Mouse (Mus musculus) bone marrow, adult 2 months (tissue): ENCODE data around the gene Prrg4. TPM values are rescaled to one million over a fixed set of nuclear protein-coding genes. Genes with fewer than 3 reads are reported as not detected.
"Not testable (repeated sequence)": the region's sequence is repeated elsewhere in the genome, so short reads cannot be mapped to it uniquely, and the experiment has no call there.

ENCODE experiments used
- H3K27ac ChIP-seq: fragments of 200-500 bp; 2 replicates; pipeline ENCODE4 v1.5.1; 2012; ENCODE audit warnings: low read depth, mild to moderate bottlenecking, control low read depth, inconsistent platforms, low read length; ENCODE audit not compliant: control insufficient read depth, poor library complexity, insufficient read depth
- H3K4me1 ChIP-seq: fragments of 200-500 bp; 2 replicates; pipeline ENCODE4 v1.6.1; 2011; ENCODE audit warnings: low read length; ENCODE audit not compliant: control insufficient read depth, insufficient read depth
- H3K4me3 ChIP-seq: fragments of 200-500 bp; replicated peaks from 2 replicates; pipeline ENCODE3; 2011; ENCODE audit warnings: mild to moderate bottlenecking, low read depth, low read length, control low read depth; ENCODE audit not compliant: control insufficient read depth
- CTCF ChIP-seq: fragments of 200-500 bp; IDR thresholded peaks from 2 replicates; pipeline ENCODE4 v1.5.1; 2011; ENCODE audit warnings: low read length, control low read depth; ENCODE audit not compliant: control insufficient read depth, insufficient read depth
- POLR2A ChIP-seq: fragments of 200-500 bp; IDR thresholded peaks from 2 replicates; pipeline ENCODE4 v1.6.1; 2011; ENCODE audit warnings: low read depth, mild to moderate bottlenecking, control low read depth, low read length, borderline replicate concordance; ENCODE audit not compliant: control insufficient read depth
- WGBS: fragments of 180-500 bp; shearing (Covaris S2); methylation state at CpG from one replicate; pipeline ENCODE4 v1.1.7; 2018; 5-methylcytosine and 5-hydroxymethylcytosine counted together
- polyA plus RNA-seq: library from polyadenylated mRNA; stranded (reverse); fragments of >200 nt; gene quantifications from 2 replicates; pipeline ENCODE4 v1.2.4, GENCODE M21; 2011; ENCODE audit warnings: low replicate concordance; ENCODE audit not compliant: missing spikeins, insufficient read depth, insufficient read length

Prrg4 gene
- polyA plus RNA-seq, 1 experiment, result not detected

GRCm38 (mm10) chr2:104860426-104860825 is 10.8 kb upstream of the Prrg4 start:
- TF ChIP-seq POLR2A (no peak), CTCF (no peak)
- no peak overlapping the region for H3K27ac ChIP-seq
- WGBS, result 83% methylated on average over 10 of the region's 10 CpGs
- no peaks in the 10 kb centered on the region for H3K4me1 ChIP-seq
- H3K4me3 ChIP-seq, result no peak overlapping the region

- H3K4me3 ChIP-seq, result no peak overlapping the region
- 68% methylated on average over 5 of the region's 5 CpGs for WGBS
- no peaks in the 10 kb centered on the region for H3K4me1 ChIP-seq
- no peak overlapping the region for H3K27ac ChIP-seq
- TF ChIP-seq POLR2A, result no peak
- no peak for TF ChIP-seq CTCF
These were observed 9.4 kb upstream of the Prrg4 start for GRCm38 (mm10) chr2:104859060-104859459.

GRCm38 (mm10) chr2:104858083-104858482 is 8.4 kb upstream of the Prrg4 start:
- not testable (repeated sequence) for H3K4me3 ChIP-seq, H3K27ac ChIP-seq, H3K4me1 ChIP-seq
- WGBS, result 71% methylated on average over 3 of the region's 3 CpGs

- Histone ChIP-seq H3K27ac (no peak overlapping the region), H3K4me1 (no peaks in the 10 kb centered on the region; the same call in 1 of the 2 replicates), H3K4me3 (no peak overlapping the region)
- TF ChIP-seq CTCF, result no peak
- 66% methylated on average over 1 of the region's 1 CpGs for WGBS
These were observed 6.5 kb upstream of the Prrg4 start for GRCm38 (mm10) chr2:104856218-104856617.

GRCm38 (mm10) chr2:104855732-104856131 is 6.1 kb upstream of the Prrg4 start:
- 68% methylated on average over 3 of the region's 3 CpGs for WGBS
- Histone ChIP-seq H3K27ac (no peak overlapping the region), H3K4me1 (no peaks in the 10 kb centered on the region; the same call in 1 of the 2 replicates), H3K4me3 (no peak overlapping the region)
- TF ChIP-seq POLR2A, result no peak

GRCm38 (mm10) chr2:104854836-104855235 is 5.2 kb upstream of the Prrg4 start:
- TF ChIP-seq CTCF (no peak), POLR2A (no peak)
- 79% methylated on average over 1 of the region's 1 CpGs for WGBS

DNA sequence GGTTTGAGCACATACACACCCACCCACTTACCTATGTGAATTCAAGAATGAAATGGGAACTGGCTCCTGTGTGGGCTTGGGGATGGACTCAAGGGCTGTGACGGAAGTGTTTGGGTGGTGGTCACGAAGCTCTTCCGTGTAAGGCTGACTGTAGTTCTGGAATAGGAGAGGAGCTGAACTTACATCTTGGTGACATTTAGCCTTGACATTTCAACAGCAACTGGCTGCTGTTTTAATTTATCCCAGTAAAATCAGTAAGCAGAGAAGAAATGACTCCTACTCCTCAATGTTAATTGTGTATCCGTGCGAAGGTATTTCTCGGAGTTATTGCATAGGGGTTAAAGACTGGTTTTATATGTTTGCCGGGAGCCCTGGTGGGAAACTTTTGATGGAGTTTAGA is 2.9 kb upstream of the Prrg4 start:
- no peak overlapping the region for H3K27ac ChIP-seq
- TF ChIP-seq POLR2A (no peak), CTCF (no peak)
- H3K4me3 ChIP-seq, result no peak overlapping the region
- WGBS, result 88% methylated on average over 7 of the region's 7 CpGs
- H3K4me1 ChIP-seq, result no peaks in the 10 kb centered on the region; the same call in 1 of the 2 replicates

More at GRCm38 (mm10) chr2:104854836-104855235, 5.2 kb upstream of the Prrg4 start:
- H3K4me3 ChIP-seq, result no peak overlapping the region
- no peaks in the 10 kb centered on the region; the same call in 1 of the 2 replicates for H3K4me1 ChIP-seq
- H3K27ac ChIP-seq, result no peak overlapping the region

DNA sequence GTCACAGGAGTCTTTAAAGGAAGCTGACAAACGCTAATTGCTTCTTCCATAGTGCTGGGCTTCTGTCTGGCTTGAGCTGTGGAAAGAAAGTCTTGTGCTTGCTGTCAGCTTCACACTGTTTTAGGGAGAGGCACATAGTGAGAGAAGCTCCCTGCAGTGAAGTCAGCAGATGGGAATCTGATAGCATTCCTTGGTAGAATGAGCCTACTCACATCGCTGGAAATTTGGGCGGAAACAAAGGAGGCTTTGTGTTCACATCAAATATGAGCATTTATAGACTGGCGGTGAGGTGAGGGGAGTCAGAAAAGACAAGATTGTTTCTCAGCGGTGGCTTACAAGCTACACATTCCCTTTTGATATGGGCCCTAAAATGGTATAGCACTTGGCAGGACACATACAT is 2.0 kb upstream of the Prrg4 start:
- 72% methylated on average over 5 of the region's 5 CpGs for WGBS
- no peak overlapping the region for H3K4me3 ChIP-seq
- TF ChIP-seq POLR2A (no peak), CTCF (no peak)
- no peaks in the 10 kb centered on the region; the same call in 1 of the 2 replicates for H3K4me1 ChIP-seq
- H3K27ac ChIP-seq, result no peak overlapping the region

- TF ChIP-seq POLR2A (no peak), CTCF (no peak)
- WGBS, result 28% methylated on average over 3 of the region's 3 CpGs
- Histone ChIP-seq H3K4me3 (peak overlapping the region; percentile 66), H3K27ac (no peak overlapping the region), H3K4me1 (no peaks in the 10 kb centered on the region; the same call in 1 of the 2 replicates)
These were observed 299 bp upstream of the Prrg4 start for GRCm38 (mm10) chr2:104849991-104850359.
